Mouse (Mus musculus): ENCODE measurements at regions not wholly inside any gene's neighbourhood (a gene's known extent, or its start where the extent isn't known, plus 50 kb on each side); places are given as distances from the start of the nearest gene placed in this dataset.
A peak's percentile ranks its signal among the peaks of the same experiment; 100 is the strongest.

- H3K36me3 ChIP-seq (ENCODE audit: control insufficient read depth, insufficient read depth, low read length, poor library complexity, severe bottlenecking): no peaks in the 10 kb centered on the region
- H3K27me3 ChIP-seq (ENCODE audit: control insufficient read depth, insufficient read depth, low read length, poor library complexity, severe bottlenecking): no peaks in the 10 kb centered on the region
- no peak for DNase-seq (ENCODE audit: low read depth, low spot score)
Observed at GRCm38 (mm10) chr13:59348510-59348909, 236.5 kb downstream of the Agtpbp1 start.

GRCm38 (mm10) chr13:59341871-59342270 is 243.2 kb downstream of the Agtpbp1 start:
- no peaks in the 10 kb centered on the region for H3K27me3 ChIP-seq (ENCODE audit: control insufficient read depth, insufficient read depth, low read length, poor library complexity, severe bottlenecking)
- no peak for DNase-seq (ENCODE audit: low read depth, low spot score)
- no peaks in the 10 kb centered on the region for H3K36me3 ChIP-seq (ENCODE audit: control insufficient read depth, insufficient read depth, low read length, poor library complexity, severe bottlenecking)

DNA sequence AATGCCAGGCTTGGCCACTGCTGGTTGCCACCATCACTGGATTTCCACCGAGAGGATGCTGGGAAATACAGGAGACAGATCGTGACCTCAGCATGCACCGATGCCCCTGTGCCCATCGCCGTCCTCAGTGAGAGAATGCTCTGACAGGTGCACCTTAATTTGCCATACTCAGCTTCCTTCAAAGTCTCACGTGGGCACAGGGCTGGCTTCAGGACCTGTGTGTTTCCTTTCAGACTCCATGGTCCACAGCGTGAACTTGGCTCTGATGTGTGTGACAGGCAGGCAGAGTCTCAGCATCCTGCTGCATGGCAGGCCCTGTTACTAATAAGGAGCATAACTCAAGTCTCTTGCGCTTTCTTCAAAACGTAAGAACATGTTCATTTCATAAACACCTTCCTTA is 246.6 kb downstream of the Agtpbp1 start:
- DNase-seq (ENCODE audit: low read depth, low spot score): no peak
- Histone ChIP-seq H3K36me3 (ENCODE audit: control insufficient read depth, insufficient read depth, low read length, poor library complexity, severe bottlenecking) (no peaks in the 10 kb centered on the region), H3K27me3 (ENCODE audit: control insufficient read depth, insufficient read depth, low read length, poor library complexity, severe bottlenecking) (no peaks in the 10 kb centered on the region)

- DNase-seq (ENCODE audit: low read depth, low spot score): no peak
- no peaks in the 10 kb centered on the region for H3K27me3 ChIP-seq (ENCODE audit: control insufficient read depth, insufficient read depth, low read length, poor library complexity, severe bottlenecking)
- H3K36me3 ChIP-seq (ENCODE audit: control insufficient read depth, insufficient read depth, low read length, poor library complexity, severe bottlenecking): no peaks in the 10 kb centered on the region
Observed at GRCm38 (mm10) chr13:59323933-59324332, 261.1 kb downstream of the Agtpbp1 start.

GRCm38 (mm10) chr13:59323441-59323840 is 261.6 kb downstream of the Agtpbp1 start:
- H3K27me3 ChIP-seq (ENCODE audit: control insufficient read depth, insufficient read depth, low read length, poor library complexity, severe bottlenecking): no peaks in the 10 kb centered on the region
- DNase-seq (ENCODE audit: low read depth, low spot score): no peak

GRCm38 (mm10) chr13:59320261-59320660 is 264.8 kb downstream of the Agtpbp1 start:
- DNase-seq (ENCODE audit: low read depth, low spot score): no peak
- no peaks in the 10 kb centered on the region for H3K27me3 ChIP-seq (ENCODE audit: control insufficient read depth, insufficient read depth, low read length, poor library complexity, severe bottlenecking)

More at GRCm38 (mm10) chr13:59323441-59323840, 261.6 kb downstream of the Agtpbp1 start:
- H3K36me3 ChIP-seq (ENCODE audit: control insufficient read depth, insufficient read depth, low read length, poor library complexity, severe bottlenecking): no peaks in the 10 kb centered on the region

DNA sequence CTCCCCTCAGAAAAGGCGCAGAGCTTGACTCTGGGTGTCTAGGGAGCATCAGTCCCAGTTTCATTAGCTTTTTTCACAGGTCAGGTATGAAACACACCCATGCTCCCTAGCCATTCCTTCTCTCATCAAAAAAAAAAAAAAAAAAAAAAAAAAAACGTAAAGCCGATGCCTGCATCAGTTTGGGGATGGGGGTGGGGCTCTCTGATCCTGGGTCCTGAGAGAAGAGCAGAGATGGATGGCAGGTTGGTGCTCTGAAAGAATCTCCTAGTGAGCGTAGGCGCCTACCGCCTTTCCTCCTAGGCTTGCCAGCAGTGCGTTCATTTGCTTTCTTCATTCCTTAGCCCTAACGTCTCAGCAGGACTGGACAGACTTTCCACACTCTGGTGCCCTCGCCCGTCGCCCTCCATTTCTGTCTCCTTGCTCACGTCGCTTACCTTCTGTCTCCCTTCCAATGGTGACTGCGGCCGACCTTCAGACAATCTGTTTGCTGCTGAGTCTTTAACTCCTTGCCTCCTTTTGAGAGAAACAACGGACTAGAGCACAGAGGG is 267.5 kb downstream of the Agtpbp1 start:
- no peak for DNase-seq (ENCODE audit: low read depth, low spot score)
- H3K36me3 ChIP-seq (ENCODE audit: control insufficient read depth, insufficient read depth, low read length, poor library complexity, severe bottlenecking): no peaks in the 10 kb centered on the region
- no peaks in the 10 kb centered on the region for H3K27me3 ChIP-seq (ENCODE audit: control insufficient read depth, insufficient read depth, low read length, poor library complexity, severe bottlenecking)

More at GRCm38 (mm10) chr13:59320261-59320660, 264.8 kb downstream of the Agtpbp1 start:
- no peaks in the 10 kb centered on the region for H3K36me3 ChIP-seq (ENCODE audit: control insufficient read depth, insufficient read depth, low read length, poor library complexity, severe bottlenecking)

DNA sequence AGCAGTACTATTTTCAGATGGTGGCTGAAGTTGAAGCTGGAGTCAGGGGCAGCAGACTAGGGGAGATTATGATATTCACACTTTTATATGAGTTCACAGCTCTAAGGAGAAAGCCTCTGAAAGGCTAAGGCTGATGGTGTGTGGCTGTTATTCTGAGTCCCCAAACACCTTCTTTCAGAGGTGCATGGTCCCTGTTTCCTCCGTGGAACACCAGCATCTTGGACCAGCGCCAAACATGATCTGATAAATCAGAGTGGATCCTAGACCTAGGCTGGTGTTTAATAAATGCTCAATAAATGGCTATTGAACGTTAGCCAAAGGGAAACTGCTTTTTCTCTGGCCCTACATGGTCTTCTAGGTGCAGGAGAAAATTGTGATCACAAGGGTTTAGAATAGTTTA is 269.2 kb downstream of the Agtpbp1 start:
- Histone ChIP-seq H3K27me3 (ENCODE audit: control insufficient read depth, insufficient read depth, low read length, poor library complexity, severe bottlenecking) (no peaks in the 10 kb centered on the region), H3K36me3 (ENCODE audit: control insufficient read depth, insufficient read depth, low read length, poor library complexity, severe bottlenecking) (no peaks in the 10 kb centered on the region)
- no peak for DNase-seq (ENCODE audit: low read depth, low spot score)

- peak; percentile 8 for DNase-seq (ENCODE audit: low read depth, low spot score)
- no peaks in the 10 kb centered on the region for H3K27me3 ChIP-seq (ENCODE audit: control insufficient read depth, insufficient read depth, low read length, poor library complexity, severe bottlenecking)
- no peaks in the 10 kb centered on the region for H3K36me3 ChIP-seq (ENCODE audit: control insufficient read depth, insufficient read depth, low read length, poor library complexity, severe bottlenecking)
Observed at GRCm38 (mm10) chr13:59314419-59314818, 270.6 kb downstream of the Agtpbp1 start.

DNA sequence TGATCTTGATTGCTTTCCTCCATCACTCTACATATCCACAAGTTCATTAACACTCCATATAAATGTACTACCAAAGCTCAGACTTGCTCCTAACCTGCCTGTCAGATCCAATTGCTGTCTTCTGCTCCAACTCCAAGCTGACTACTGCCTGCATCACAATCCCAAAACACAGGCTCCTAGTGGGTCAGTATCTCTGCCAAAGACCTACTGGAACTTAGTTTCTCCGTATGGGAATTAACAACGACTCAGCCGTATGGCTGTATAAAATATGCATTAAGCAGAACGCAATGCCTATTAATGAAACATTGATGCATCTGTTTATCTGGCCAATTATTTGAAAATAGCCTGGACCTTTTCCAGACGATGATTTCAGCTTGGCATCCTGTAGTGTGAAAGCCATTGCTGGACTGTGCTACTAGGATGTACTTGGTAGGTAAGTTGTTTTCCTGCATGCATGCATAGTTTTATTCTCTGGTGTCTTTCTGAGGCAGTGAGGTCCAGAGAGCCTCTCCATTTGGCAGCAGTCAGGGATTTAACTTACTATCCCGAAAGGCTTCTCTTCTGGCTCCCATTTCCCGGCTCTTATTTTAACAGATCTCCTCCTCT is 271.2 kb downstream of the Agtpbp1 start:
- DNase-seq (ENCODE audit: low read depth, low spot score): no peak
- H3K27me3 ChIP-seq (ENCODE audit: control insufficient read depth, insufficient read depth, low read length, poor library complexity, severe bottlenecking): no peaks in the 10 kb centered on the region
- no peaks in the 10 kb centered on the region for H3K36me3 ChIP-seq (ENCODE audit: control insufficient read depth, insufficient read depth, low read length, poor library complexity, severe bottlenecking)

DNA sequence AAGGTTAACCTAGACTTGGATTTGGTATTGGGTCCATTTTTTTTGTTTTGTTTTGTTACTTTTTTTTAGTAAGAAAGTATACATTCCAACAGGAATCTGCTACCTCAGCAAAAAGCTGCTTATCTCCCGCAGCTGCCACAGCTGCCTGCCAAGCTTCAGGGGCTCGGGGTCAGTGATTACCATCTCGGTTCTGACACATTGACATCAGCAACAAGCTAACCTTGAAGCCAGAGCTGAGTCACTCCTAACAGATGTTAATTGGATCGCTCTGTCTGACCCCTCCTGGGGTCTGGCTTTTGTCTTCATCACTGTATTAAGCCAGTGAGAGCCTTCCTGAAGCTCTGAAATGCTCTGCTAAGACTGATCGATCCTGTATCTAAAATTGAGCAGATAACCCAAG is 292.1 kb downstream of the Agtpbp1 start:
- H3K36me3 ChIP-seq (ENCODE audit: control insufficient read depth, insufficient read depth, low read length, poor library complexity, severe bottlenecking): no peaks in the 10 kb centered on the region
- no peak for DNase-seq (ENCODE audit: low read depth, low spot score)

GRCm38 (mm10) chr13:59289127-59289526 is 295.9 kb downstream of the Agtpbp1 start:
- H3K27me3 ChIP-seq (ENCODE audit: control insufficient read depth, insufficient read depth, low read length, poor library complexity, severe bottlenecking): no peaks in the 10 kb centered on the region
- DNase-seq (ENCODE audit: low read depth, low spot score): no peak

More for the DNA sequence above, 292.1 kb downstream of the Agtpbp1 start:
- no peaks in the 10 kb centered on the region for H3K27me3 ChIP-seq (ENCODE audit: control insufficient read depth, insufficient read depth, low read length, poor library complexity, severe bottlenecking)

GRCm38 (mm10) chr13:59281199-59281598 is 303.8 kb downstream of the Agtpbp1 start:
- no peaks in the 10 kb centered on the region for H3K36me3 ChIP-seq (ENCODE audit: control insufficient read depth, insufficient read depth, low read length, poor library complexity, severe bottlenecking)
- no peaks in the 10 kb centered on the region for H3K27me3 ChIP-seq (ENCODE audit: control insufficient read depth, insufficient read depth, low read length, poor library complexity, severe bottlenecking)
- no peak for DNase-seq (ENCODE audit: low read depth, low spot score)

More at GRCm38 (mm10) chr13:59289127-59289526, 295.9 kb downstream of the Agtpbp1 start:
- no peaks in the 10 kb centered on the region for H3K36me3 ChIP-seq (ENCODE audit: control insufficient read depth, insufficient read depth, low read length, poor library complexity, severe bottlenecking)

DNA sequence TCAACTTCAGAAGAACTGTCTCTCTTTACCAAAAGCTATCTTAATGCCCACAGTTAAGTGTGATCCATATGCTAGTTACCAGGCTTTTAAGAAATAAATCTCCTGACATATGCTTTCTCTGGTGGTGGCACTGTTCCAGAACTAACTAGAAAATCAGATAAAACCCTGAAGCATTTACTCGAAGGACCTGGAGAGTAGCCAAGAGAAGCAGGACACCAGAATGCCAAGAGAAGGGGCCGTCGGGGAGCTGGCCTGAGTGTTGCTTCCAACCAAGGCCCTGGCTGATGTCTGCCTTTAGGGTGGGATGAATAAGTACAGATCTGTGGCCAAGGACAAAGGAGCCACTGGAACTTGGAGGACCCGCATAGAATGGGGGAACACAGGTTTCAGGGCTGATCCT is 305.9 kb downstream of the Agtpbp1 start:
- DNase-seq (ENCODE audit: low read depth, low spot score): no peak
- Histone ChIP-seq H3K36me3 (ENCODE audit: control insufficient read depth, insufficient read depth, low read length, poor library complexity, severe bottlenecking) (no peaks in the 10 kb centered on the region), H3K27me3 (ENCODE audit: control insufficient read depth, insufficient read depth, low read length, poor library complexity, severe bottlenecking) (no peaks in the 10 kb centered on the region)

DNA sequence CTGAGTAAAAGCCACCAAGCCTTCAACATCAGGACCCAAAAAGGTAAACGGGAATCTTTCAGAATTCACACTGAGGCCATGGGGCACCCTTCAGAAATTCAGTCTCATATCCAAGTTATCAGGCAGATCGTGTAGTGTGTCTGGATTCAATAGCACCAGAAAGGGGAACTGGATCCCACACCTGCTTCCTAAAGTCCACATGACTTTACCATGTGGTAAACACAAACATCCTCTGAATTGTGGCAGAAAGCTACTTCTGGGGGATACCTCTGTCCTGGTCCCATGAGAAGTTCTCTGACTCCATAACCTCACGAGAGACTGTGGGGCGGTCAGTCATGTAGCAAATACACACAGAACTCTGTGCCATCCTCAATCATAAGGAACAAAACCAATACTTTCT is 313.4 kb downstream of the Agtpbp1 start:
- Histone ChIP-seq H3K36me3 (ENCODE audit: control insufficient read depth, insufficient read depth, low read length, poor library complexity, severe bottlenecking) (no peaks in the 10 kb centered on the region), H3K27me3 (ENCODE audit: control insufficient read depth, insufficient read depth, low read length, poor library complexity, severe bottlenecking) (no peaks in the 10 kb centered on the region)
- no peak for DNase-seq (ENCODE audit: low read depth, low spot score)

- Histone ChIP-seq H3K36me3 (ENCODE audit: control insufficient read depth, insufficient read depth, low read length, poor library complexity, severe bottlenecking) (no peaks in the 10 kb centered on the region), H3K27me3 (ENCODE audit: control insufficient read depth, insufficient read depth, low read length, poor library complexity, severe bottlenecking) (no peaks in the 10 kb centered on the region)
- DNase-seq (ENCODE audit: low read depth, low spot score): no peak
Observed at GRCm38 (mm10) chr13:59266854-59267253, 318.2 kb downstream of the Agtpbp1 start.

Data from splenic B cell, adult 2 months (primary cell).